Mouse (Mus musculus): ENCODE measurements around the gene Mrps21. TPM values are rescaled to one million over a fixed set of nuclear protein-coding genes. Genes with fewer than 3 reads are reported as not detected.
"Not testable (repeated sequence)": the region's sequence is repeated elsewhere in the genome, so short reads cannot be mapped to it uniquely, and the experiment has no call there.

Mrps21 gene
- polyA plus RNA-seq, 1 experiment from 2014 or later: 348 TPM

GRCm38 (mm10) chr3:95861796-95862195 is 9.5 kb downstream of the Mrps21 start:
- ATAC-seq (ENCODE audit: low read depth): peak; percentile 73; the same call in 1 of the 2 replicates
- H3K27ac ChIP-seq (replicated peaks): no peak overlapping the region
- no peak overlapping the region for H3K9ac ChIP-seq
- H3K9me3 ChIP-seq: no peaks in the 10 kb centered on the region
- no peak overlapping the region for H3K4me3 ChIP-seq
- H3K4me2 ChIP-seq: no peak overlapping the region
- WGBS: 28% methylated on average over 2 of the region's 2 CpGs
- peaks cover 43% of the 10 kb centered on the region for H3K36me3 ChIP-seq
- H3K4me1 ChIP-seq (replicated peaks): no peaks in the 10 kb centered on the region
- no peaks in the 10 kb centered on the region for H3K27me3 ChIP-seq

GRCm38 (mm10) chr3:95861216-95861615 is 10.1 kb downstream of the Mrps21 start:
- WGBS: 77% methylated on average over 10 of the region's 10 CpGs
- no peak overlapping the region for H3K9ac ChIP-seq
- H3K4me2 ChIP-seq: no peak overlapping the region
- peaks cover 5% of the 10 kb centered on the region for H3K4me1 ChIP-seq (replicated peaks)
- ATAC-seq (ENCODE audit: low read depth): no peak
- H3K9me3 ChIP-seq: no peaks in the 10 kb centered on the region
- H3K27ac ChIP-seq (replicated peaks): no peak overlapping the region
- no peak overlapping the region for H3K4me3 ChIP-seq
- H3K36me3 ChIP-seq: peaks cover 37% of the 10 kb centered on the region
- H3K27me3 ChIP-seq: no peaks in the 10 kb centered on the region

GRCm38 (mm10) chr3:95860323-95860722 is 11.0 kb downstream of the Mrps21 start:
- Histone ChIP-seq H3K9me3 (no peaks in the 10 kb centered on the region), H3K36me3 (peaks cover 28% of the 10 kb centered on the region), H3K9ac (no peak overlapping the region), H3K27me3 (no peaks in the 10 kb centered on the region), H3K27ac (replicated peaks) (no peak overlapping the region), H3K4me2 (no peak overlapping the region), H3K4me3 (no peak overlapping the region), H3K4me1 (replicated peaks) (peaks cover 8% of the 10 kb centered on the region)
- WGBS: 92% methylated on average over 3 of the region's 3 CpGs
- no peak for ATAC-seq (ENCODE audit: low read depth)

- not testable (repeated sequence) for H3K4me3 ChIP-seq; H3K9me3 ChIP-seq; H3K27ac ChIP-seq (replicated peaks); H3K27me3 ChIP-seq; H3K9ac ChIP-seq; H3K4me2 ChIP-seq; ATAC-seq (ENCODE audit: low read depth)
- peaks cover 16% of the 10 kb centered on the region for H3K4me1 ChIP-seq (replicated peaks)
- peaks cover 14% of the 10 kb centered on the region for H3K36me3 ChIP-seq
- WGBS: 90% methylated on average over 3 of the region's 3 CpGs
Measured at GRCm38 (mm10) chr3:95858278-95858677, 13.0 kb downstream of the Mrps21 start.

- not testable (repeated sequence) for H3K4me3 ChIP-seq; H3K9me3 ChIP-seq; H3K27ac ChIP-seq (replicated peaks); ATAC-seq (ENCODE audit: low read depth); H3K27me3 ChIP-seq; H3K4me2 ChIP-seq; H3K9ac ChIP-seq
- Histone ChIP-seq H3K4me1 (replicated peaks) (peaks cover 16% of the 10 kb centered on the region), H3K36me3 (peaks cover 19% of the 10 kb centered on the region)
- WGBS: 97% methylated on average over 1 of the region's 1 CpGs
Measured at GRCm38 (mm10) chr3:95857050-95857449, 14.3 kb downstream of the Mrps21 start.

- 28% methylated on average over 7 of the region's 7 CpGs for WGBS
- peak; percentile 24; the same call in 1 of the 2 replicates for ATAC-seq (ENCODE audit: low read depth)
Measured at GRCm38 (mm10) chr3:95856115-95856514, 15.2 kb downstream of the Mrps21 start.

GRCm38 (mm10) chr3:95855502-95856089 is 15.7 kb downstream of the Mrps21 start, which contains the start of gene Prpf3:
Gene Prpf3, minus strand, starts transcription at chr3:95855885.
- Histone ChIP-seq H3K4me3 (peak within 1 kb of the TSS; percentile 82), H3K36me3 (peaks cover 27% of the 10 kb centered on the region), H3K9ac (peak within 1 kb of the TSS; percentile 87), H3K4me1 (replicated peaks) (peaks cover 16% of the 10 kb centered on the region), H3K27me3 (no peaks in the 10 kb centered on the region), H3K27ac (replicated peaks) (peak within 1 kb of the TSS; percentile 72), H3K4me2 (peak within 1 kb of the TSS; percentile 75), H3K9me3 (no peaks in the 10 kb centered on the region)
- ATAC-seq (ENCODE audit: low read depth): peak; percentile 98
- under 1% methylated on average over 54 of the region's 56 CpGs for WGBS

More at GRCm38 (mm10) chr3:95856115-95856514, 15.2 kb downstream of the Mrps21 start:
- Histone ChIP-seq H3K36me3 (peaks cover 22% of the 10 kb centered on the region), H3K4me1 (replicated peaks) (peaks cover 16% of the 10 kb centered on the region), H3K9me3 (no peaks in the 10 kb centered on the region), H3K4me3 (peak overlapping the region; percentile 82), H3K27me3 (no peaks in the 10 kb centered on the region), H3K27ac (replicated peaks) (peak overlapping the region; percentile 72), H3K4me2 (peak overlapping the region; percentile 75), H3K9ac (peak overlapping the region; percentile 87)

- no peak overlapping the region for H3K27ac ChIP-seq (replicated peaks)
- no peak for ATAC-seq (ENCODE audit: low read depth)
- H3K27me3 ChIP-seq: no peaks in the 10 kb centered on the region
- no peak overlapping the region for H3K4me3 ChIP-seq
- H3K4me1 ChIP-seq (replicated peaks): peaks cover 12% of the 10 kb centered on the region
- WGBS: 97% methylated on average over 8 of the region's 8 CpGs
- no peak overlapping the region for H3K9ac ChIP-seq
- peaks cover 69% of the 10 kb centered on the region for H3K36me3 ChIP-seq
- no peak overlapping the region for H3K4me2 ChIP-seq
- no peaks in the 10 kb centered on the region for H3K9me3 ChIP-seq
Measured at GRCm38 (mm10) chr3:95851317-95851716, 20.0 kb downstream of the Mrps21 start.

- no peaks in the 10 kb centered on the region for H3K9me3 ChIP-seq
- ATAC-seq (ENCODE audit: low read depth): no peak
- H3K4me1 ChIP-seq (replicated peaks): peaks cover 9% of the 10 kb centered on the region
- H3K9ac ChIP-seq: no peak overlapping the region
- H3K4me2 ChIP-seq: no peak overlapping the region
- peaks cover 76% of the 10 kb centered on the region for H3K36me3 ChIP-seq
- H3K4me3 ChIP-seq: no peak overlapping the region
- H3K27ac ChIP-seq (replicated peaks): no peak overlapping the region
- no peaks in the 10 kb centered on the region for H3K27me3 ChIP-seq
- WGBS: 92% methylated on average over 4 of the region's 4 CpGs
Measured at GRCm38 (mm10) chr3:95850611-95851010, 20.7 kb downstream of the Mrps21 start.

GRCm38 (mm10) chr3:95842503-95843214 is 28.7 kb downstream of the Mrps21 start:
- Histone ChIP-seq H3K36me3 (peaks cover 92% of the 10 kb centered on the region), H3K9me3 (no peaks in the 10 kb centered on the region), H3K27me3 (no peaks in the 10 kb centered on the region), H3K4me2 (no peak overlapping the region), H3K27ac (replicated peaks) (no peak overlapping the region), H3K4me1 (replicated peaks) (no peaks in the 10 kb centered on the region), H3K9ac (no peak overlapping the region), H3K4me3 (no peak overlapping the region)
- WGBS: 89% methylated on average over 3 of the region's 3 CpGs
- ATAC-seq (ENCODE audit: low read depth): no peak

- H3K9me3 ChIP-seq: no peaks in the 10 kb centered on the region
- no peak for ATAC-seq (ENCODE audit: low read depth)
- H3K4me2 ChIP-seq: no peak overlapping the region
- no peak overlapping the region for H3K4me3 ChIP-seq
- H3K4me1 ChIP-seq (replicated peaks): no peaks in the 10 kb centered on the region
- peaks cover 88% of the 10 kb centered on the region for H3K36me3 ChIP-seq
- H3K27me3 ChIP-seq: no peaks in the 10 kb centered on the region
- H3K9ac ChIP-seq: no peak overlapping the region
- H3K27ac ChIP-seq (replicated peaks): no peak overlapping the region
- WGBS: 95% methylated on average over 2 of the region's 2 CpGs
Measured at GRCm38 (mm10) chr3:95839250-95839649, 32.1 kb downstream of the Mrps21 start.

- Histone ChIP-seq H3K27ac (replicated peaks) (no peak overlapping the region), H3K4me3 (no peak overlapping the region), H3K9ac (no peak overlapping the region), H3K27me3 (no peaks in the 10 kb centered on the region), H3K9me3 (no peaks in the 10 kb centered on the region), H3K36me3 (peaks cover 66% of the 10 kb centered on the region), H3K4me1 (replicated peaks) (no peaks in the 10 kb centered on the region), H3K4me2 (no peak overlapping the region)
- ATAC-seq (ENCODE audit: low read depth): no peak
- 97% methylated on average over 4 of the region's 4 CpGs for WGBS
Measured at GRCm38 (mm10) chr3:95829053-95829452, 42.3 kb downstream of the Mrps21 start.

Measured in neural tube, embryonic 13.5 days (tissue).